Mouse (Mus musculus): ENCODE measurements around the gene Tcta. TPM values are rescaled to one million over a fixed set of nuclear protein-coding genes. Genes with fewer than 3 reads are reported as not detected.

Gene Tcta
- polyA plus RNA-seq (2014; fragmentation: Illumina TruSeq; extraction: RNeasy Lipid Tissue Mini Kit (QIAGEN cat#74804)): 5.5 TPM

GRCm38 (mm10) chr9:108305629-108306520, at the start of gene Tcta, which contains the start of gene Rhoa:
Tcta (minus strand) TSS chr9:108306160.
Rhoa (plus strand) TSS chr9:108306129.

GRCm38 (mm10) chr9:108347540-108348289, 41.8 kb upstream of the Tcta start, which contains the start of gene Usp4:
Usp4 (plus strand) TSS chr9:108347853.

GRCm38 (mm10) chr9:108338886-108339781, 33.2 kb upstream of the Tcta start, which contains the start of gene Gpx1:
Gpx1 (plus strand) TSS chr9:108338903.

GRCm38 (mm10) chr9:108296453-108297355, 9.3 kb downstream of the Tcta start, which contains the start of gene Amt:
Amt (plus strand) TSS chr9:108296853.

GRCm38 (mm10) chr9:108290016-108290750, 15.8 kb downstream of the Tcta start, which contains the start of gene Nicn1:
Nicn1 (plus strand) TSS chr9:108290429.

GRCm38 (mm10) chr9:108263690-108264190, 42.2 kb downstream of the Tcta start, which contains the start of gene Dag1:
Dag1 (minus strand) TSS chr9:108263958.

Other genes starting within 250 kb of the Tcta start
- not detected for gene Mst1, start 225.7 kb downstream of the Tcta start, polyA plus RNA-seq (2014; fragmentation: Illumina TruSeq; extraction: RNeasy Lipid Tissue Mini Kit (QIAGEN cat#74804))
- 0.43 TPM for gene Rnf123, start 222.8 kb downstream of the Tcta start, polyA plus RNA-seq (2014; fragmentation: Illumina TruSeq; extraction: RNeasy Lipid Tissue Mini Kit (QIAGEN cat#74804))
- gene Apeh, start 211.6 kb downstream of the Tcta start, polyA plus RNA-seq (2014; fragmentation: Illumina TruSeq; extraction: RNeasy Lipid Tissue Mini Kit (QIAGEN cat#74804)): 10.7 TPM
- 0.09 TPM for gene Bsn, start 115.8 kb downstream of the Tcta start, polyA plus RNA-seq (2014; fragmentation: Illumina TruSeq; extraction: RNeasy Lipid Tissue Mini Kit (QIAGEN cat#74804))
- gene Dag1, start 42.2 kb downstream of the Tcta start, polyA plus RNA-seq (2014; fragmentation: Illumina TruSeq; extraction: RNeasy Lipid Tissue Mini Kit (QIAGEN cat#74804)): 136 TPM
- gene Nicn1, start 15.7 kb downstream of the Tcta start, polyA plus RNA-seq (2014; fragmentation: Illumina TruSeq; extraction: RNeasy Lipid Tissue Mini Kit (QIAGEN cat#74804)): 21.4 TPM
- gene Amt, start 9.3 kb downstream of the Tcta start, polyA plus RNA-seq (2014; fragmentation: Illumina TruSeq; extraction: RNeasy Lipid Tissue Mini Kit (QIAGEN cat#74804)): 0.88 TPM
- gene Rhoa, start within 50 bp of the Tcta start, polyA plus RNA-seq (2014; fragmentation: Illumina TruSeq; extraction: RNeasy Lipid Tissue Mini Kit (QIAGEN cat#74804)): 612 TPM
- gene Gpx1, start 32.7 kb upstream of the Tcta start, polyA plus RNA-seq (2014; fragmentation: Illumina TruSeq; extraction: RNeasy Lipid Tissue Mini Kit (QIAGEN cat#74804)): 8.7 TPM
- 50.8 TPM for gene Usp4, start 41.7 kb upstream of the Tcta start, polyA plus RNA-seq (2014; fragmentation: Illumina TruSeq; extraction: RNeasy Lipid Tissue Mini Kit (QIAGEN cat#74804))
- 0.91 TPM for gene 1700102P08Rik, start 86.6 kb upstream of the Tcta start, polyA plus RNA-seq (2014; fragmentation: Illumina TruSeq; extraction: RNeasy Lipid Tissue Mini Kit (QIAGEN cat#74804))
- gene Ccdc36, start 122.3 kb upstream of the Tcta start, polyA plus RNA-seq (2014; fragmentation: Illumina TruSeq; extraction: RNeasy Lipid Tissue Mini Kit (QIAGEN cat#74804)): 0.20 TPM
- not detected for gene BC048562, start 130.3 kb upstream of the Tcta start, polyA plus RNA-seq (2014; fragmentation: Illumina TruSeq; extraction: RNeasy Lipid Tissue Mini Kit (QIAGEN cat#74804))
- 4.3 TPM for gene Ccdc71, start 154.4 kb upstream of the Tcta start, polyA plus RNA-seq (2014; fragmentation: Illumina TruSeq; extraction: RNeasy Lipid Tissue Mini Kit (QIAGEN cat#74804))
- gene Klhdc8b, start 155.4 kb upstream of the Tcta start, polyA plus RNA-seq (2014; fragmentation: Illumina TruSeq; extraction: RNeasy Lipid Tissue Mini Kit (QIAGEN cat#74804)): 0.66 TPM
- 5.2 TPM for gene Lamb2, start 173.6 kb upstream of the Tcta start, polyA plus RNA-seq (2014; fragmentation: Illumina TruSeq; extraction: RNeasy Lipid Tissue Mini Kit (QIAGEN cat#74804))
- gene Usp19, start 184.4 kb upstream of the Tcta start, polyA plus RNA-seq (2014; fragmentation: Illumina TruSeq; extraction: RNeasy Lipid Tissue Mini Kit (QIAGEN cat#74804)): 7.3 TPM
- gene Qars, start 201.5 kb upstream of the Tcta start, polyA plus RNA-seq (2014; fragmentation: Illumina TruSeq; extraction: RNeasy Lipid Tissue Mini Kit (QIAGEN cat#74804)): 93.6 TPM
- gene Qrich1, start 210.6 kb upstream of the Tcta start, polyA plus RNA-seq (2014; fragmentation: Illumina TruSeq; extraction: RNeasy Lipid Tissue Mini Kit (QIAGEN cat#74804)): 63.5 TPM

Measured in ovary, adult 10 weeks (tissue).